Mouse (Mus musculus): ENCODE measurements around the gene Erc1.

- no peak for TF ChIP-seq CTCF (IDR thresholded peaks at IDR 0.05; ENCODE audit: low read depth)
- TF ChIP-seq EP300 (optimal IDR thresholded peaks at IDR 0.05), result no peak
Measured at GRCm38 (mm10) chr6:119662936-119663335, 185.0 kb downstream of the Erc1 start.

All from stomach, postnatal 0 days (tissue).